Mouse (Mus musculus) intestine, embryonic 15.5 days (tissue): ENCODE data around the gene Mcrip2. TPM values are rescaled to one million over a fixed set of nuclear protein-coding genes. Genes with fewer than 3 reads are reported as not detected.

ENCODE experiments used
- ATAC-seq: fragments of 200-750 bp; cut with Nextera tagmentation; 2 replicates; pipeline ENCODE4 v1.8.0; 2017; ENCODE audit warnings: moderate TSS enrichment, moderate library complexity
- H3K27ac ChIP-seq: fragments of 300-500 bp; sonication (generic); 2 replicates; pipeline ENCODE4 v1.5.1; 2015; ENCODE audit warnings: mild to moderate bottlenecking, inconsistent platforms
- H3K27me3 ChIP-seq: fragments of 300-500 bp; sonication (generic); replicated peaks from 2 replicates; pipeline ENCODE4 v1.6.1; 2015; ENCODE audit warnings: inconsistent platforms
- H3K36me3 ChIP-seq: fragments of 300-500 bp; sonication (generic); 2 replicates; pipeline ENCODE4 v1.6.1; 2015; ENCODE audit warnings: inconsistent platforms
- H3K4me1 ChIP-seq: fragments of 300-500 bp; sonication (generic); replicated peaks from 2 replicates; pipeline ENCODE4 v1.6.1; 2015; ENCODE audit warnings: inconsistent platforms
- H3K4me2 ChIP-seq: fragments of 300-500 bp; sonication (generic); replicated peaks from 2 replicates; pipeline ENCODE4 v1.6.1; 2015; ENCODE audit warnings: mild to moderate bottlenecking, inconsistent platforms
- H3K4me3 ChIP-seq: fragments of 300-500 bp; sonication (generic); replicated peaks from 2 replicates; pipeline ENCODE4 v1.5.1; 2015; ENCODE audit warnings: inconsistent platforms
- H3K9ac ChIP-seq: fragments of 300-500 bp; sonication (generic); 2 replicates; pipeline ENCODE4 v1.6.1; 2015; ENCODE audit warnings: inconsistent platforms
- H3K9me3 ChIP-seq: fragments of 300-500 bp; sonication (generic); 2 replicates; pipeline ENCODE4 v1.6.1; 2016; ENCODE audit warnings: inconsistent platforms
- WGBS: fragments of 180-500 bp; shearing (Covaris S2); methylation state at CpG from one replicate; pipeline ENCODE4 v1.1.7; 2015; 5-methylcytosine and 5-hydroxymethylcytosine counted together
- polyA plus RNA-seq: library from polyadenylated mRNA; unstranded; fragments of >200 nt; fragmentation: Nextera tagmentation; extraction: Ambion mirVana; gene quantifications from 2 replicates; pipeline ENCODE4 v1.2.1, GENCODE M21; 2015

The Mcrip2 gene
- polyA plus RNA-seq, 1 experiment from 2014 or later: 73.0 TPM

- 37% methylated on average over 2 of the region's 2 CpGs for WGBS
- no peaks in the 10 kb centered on the region for H3K27me3 ChIP-seq
- H3K4me1 ChIP-seq: no peaks in the 10 kb centered on the region
- peak; percentile 78 for ATAC-seq
- no peak overlapping the region for H3K27ac ChIP-seq
- H3K4me2 ChIP-seq: no peak overlapping the region
- H3K36me3 ChIP-seq: peaks cover 6% of the 10 kb centered on the region; the same call in 1 of the 2 replicates
- H3K9ac ChIP-seq: no peak overlapping the region
- no peak overlapping the region for H3K4me3 ChIP-seq
- H3K9me3 ChIP-seq: no peaks in the 10 kb centered on the region
These were observed 25.5 kb upstream of the Mcrip2 start for GRCm38 (mm10) chr17:25893975-25894617.

- Histone ChIP-seq H3K9ac (no peak overlapping the region), H3K27me3 (no peaks in the 10 kb centered on the region), H3K4me2 (no peak overlapping the region), H3K36me3 (peaks cover 11% of the 10 kb centered on the region; the same call in 1 of the 2 replicates), H3K4me1 (no peaks in the 10 kb centered on the region), H3K9me3 (no peaks in the 10 kb centered on the region), H3K27ac (no peak overlapping the region), H3K4me3 (no peak overlapping the region)
- ATAC-seq: no peak
- 88% methylated on average over 3 of the region's 3 CpGs for WGBS
These were observed 20.3 kb upstream of the Mcrip2 start for GRCm38 (mm10) chr17:25888837-25889236.

- 67% methylated on average over 10 of the region's 10 CpGs for WGBS
- no peak for ATAC-seq
- H3K27ac ChIP-seq: 0 out of 2 replicates have a peak overlapping the region, but pooled peaks have one; percentile 13
- H3K36me3 ChIP-seq: peaks cover 24% of the 10 kb centered on the region
- H3K4me3 ChIP-seq: no peak overlapping the region
- no peak overlapping the region for H3K4me2 ChIP-seq
- no peaks in the 10 kb centered on the region for H3K9me3 ChIP-seq
- H3K9ac ChIP-seq: no peak overlapping the region
- no peaks in the 10 kb centered on the region for H3K27me3 ChIP-seq
- no peaks in the 10 kb centered on the region for H3K4me1 ChIP-seq
These were observed 18.9 kb upstream of the Mcrip2 start for GRCm38 (mm10) chr17:25887467-25887866.

- ATAC-seq: no peak
- H3K4me1 ChIP-seq: no peaks in the 10 kb centered on the region
- H3K9me3 ChIP-seq: no peaks in the 10 kb centered on the region
- no peak overlapping the region for H3K9ac ChIP-seq
- no peak overlapping the region for H3K27ac ChIP-seq
- H3K27me3 ChIP-seq: no peaks in the 10 kb centered on the region
- H3K4me3 ChIP-seq: no peak overlapping the region
- peaks cover 24% of the 10 kb centered on the region for H3K36me3 ChIP-seq
- no peak overlapping the region for H3K4me2 ChIP-seq
These were observed 18.2 kb upstream of the Mcrip2 start for GRCm38 (mm10) chr17:25886806-25887205.

GRCm38 (mm10) chr17:25885636-25886035, 17.1 kb upstream of the Mcrip2 start:
- WGBS: 67% methylated on average over 4 of the region's 4 CpGs
- H3K36me3 ChIP-seq: peaks cover 24% of the 10 kb centered on the region

GRCm38 (mm10) chr17:25883824-25884223, 15.3 kb upstream of the Mcrip2 start:
- no peak overlapping the region for H3K9ac ChIP-seq
- no peaks in the 10 kb centered on the region for H3K27me3 ChIP-seq
- H3K4me2 ChIP-seq: no peak overlapping the region
- H3K9me3 ChIP-seq: no peaks in the 10 kb centered on the region
- 93% methylated on average over 3 of the region's 3 CpGs for WGBS
- peaks cover 7% of the 10 kb centered on the region; the same call in 1 of the 2 replicates for H3K4me1 ChIP-seq
- no peak overlapping the region for H3K27ac ChIP-seq
- peaks cover 18% of the 10 kb centered on the region for H3K36me3 ChIP-seq
- ATAC-seq: no peak
- no peak overlapping the region for H3K4me3 ChIP-seq

More at GRCm38 (mm10) chr17:25885636-25886035, 17.1 kb upstream of the Mcrip2 start:
- no peak overlapping the region for H3K9ac ChIP-seq
- H3K27ac ChIP-seq: no peak overlapping the region
- H3K27me3 ChIP-seq: no peaks in the 10 kb centered on the region
- no peak overlapping the region for H3K4me3 ChIP-seq
- H3K4me2 ChIP-seq: no peak overlapping the region
- H3K4me1 ChIP-seq: peaks cover 4% of the 10 kb centered on the region; the same call in 1 of the 2 replicates
- H3K9me3 ChIP-seq: no peaks in the 10 kb centered on the region
- ATAC-seq: no peak

- WGBS: 84% methylated on average over 8 of the region's 8 CpGs
These were observed 14.7 kb upstream of the Mcrip2 start for GRCm38 (mm10) chr17:25883268-25883667.

GRCm38 (mm10) chr17:25882306-25882705, 13.7 kb upstream of the Mcrip2 start:
- Histone ChIP-seq H3K4me3 (no peak overlapping the region), H3K27ac (no peak overlapping the region), H3K9me3 (no peaks in the 10 kb centered on the region), H3K4me1 (peaks cover 7% of the 10 kb centered on the region; the same call in 1 of the 2 replicates), H3K27me3 (no peaks in the 10 kb centered on the region), H3K9ac (no peak overlapping the region), H3K4me2 (no peak overlapping the region), H3K36me3 (peaks cover 25% of the 10 kb centered on the region)
- WGBS: 43% methylated on average over 5 of the region's 5 CpGs
- ATAC-seq: no peak

More at GRCm38 (mm10) chr17:25883268-25883667, 14.7 kb upstream of the Mcrip2 start:
- ATAC-seq: no peak
- peaks cover 7% of the 10 kb centered on the region; the same call in 1 of the 2 replicates for H3K4me1 ChIP-seq
- no peaks in the 10 kb centered on the region for H3K9me3 ChIP-seq
- no peak overlapping the region for H3K4me2 ChIP-seq
- no peak overlapping the region for H3K9ac ChIP-seq
- peaks cover 21% of the 10 kb centered on the region for H3K36me3 ChIP-seq
- H3K4me3 ChIP-seq: no peak overlapping the region
- no peaks in the 10 kb centered on the region for H3K27me3 ChIP-seq
- no peak overlapping the region for H3K27ac ChIP-seq

GRCm38 (mm10) chr17:25881691-25882090, 13.1 kb upstream of the Mcrip2 start:
- no peak overlapping the region for H3K4me3 ChIP-seq
- H3K4me2 ChIP-seq: no peak overlapping the region
- H3K9ac ChIP-seq: no peak overlapping the region
- H3K36me3 ChIP-seq: peaks cover 25% of the 10 kb centered on the region
- H3K27ac ChIP-seq: no peak overlapping the region
- H3K4me1 ChIP-seq: peaks cover 11% of the 10 kb centered on the region
- WGBS: 40% methylated on average over 4 of the region's 4 CpGs
- H3K27me3 ChIP-seq: no peaks in the 10 kb centered on the region
- H3K9me3 ChIP-seq: no peaks in the 10 kb centered on the region
- ATAC-seq: no peak

GRCm38 (mm10) chr17:25880913-25881641, 12.5 kb upstream of the Mcrip2 start:
- Histone ChIP-seq H3K9ac (no peak overlapping the region), H3K27ac (no peak overlapping the region), H3K4me2 (no peak overlapping the region), H3K4me1 (peaks cover 17% of the 10 kb centered on the region), H3K27me3 (no peaks in the 10 kb centered on the region), H3K4me3 (no peak overlapping the region), H3K9me3 (no peaks in the 10 kb centered on the region), H3K36me3 (peaks cover 25% of the 10 kb centered on the region)
- ATAC-seq: no peak
- WGBS: 17% methylated on average over 5 of the region's 5 CpGs

- WGBS: 38% methylated on average over 5 of the region's 5 CpGs
- H3K9ac ChIP-seq: no peak within 1 kb of the TSS
- ATAC-seq: no peak
These were observed 11.8 kb upstream of the Mcrip2 start, which contains the start of gene Wfikkn1 for GRCm38 (mm10) chr17:25880196-25880910. Gene Wfikkn1 (minus strand): TSS chr17:25880858.

GRCm38 (mm10) chr17:25879750-25880149, 11.2 kb upstream of the Mcrip2 start:
- peaks cover 21% of the 10 kb centered on the region for H3K4me1 ChIP-seq
- no peak overlapping the region for H3K9ac ChIP-seq
- WGBS: 76% methylated on average over 8 of the region's 8 CpGs
- H3K4me2 ChIP-seq: no peak overlapping the region
- H3K27ac ChIP-seq: no peak overlapping the region
- ATAC-seq: no peak
- no peak overlapping the region for H3K4me3 ChIP-seq
- peaks cover 25% of the 10 kb centered on the region for H3K36me3 ChIP-seq
- no peaks in the 10 kb centered on the region for H3K9me3 ChIP-seq
- no peaks in the 10 kb centered on the region for H3K27me3 ChIP-seq

More at GRCm38 (mm10) chr17:25880196-25880910, 11.8 kb upstream of the Mcrip2 start, which contains the start of gene Wfikkn1:
- Histone ChIP-seq H3K4me1 (peaks cover 21% of the 10 kb centered on the region), H3K4me3 (no peak within 1 kb of the TSS), H3K4me2 (no peak within 1 kb of the TSS), H3K36me3 (peaks cover 25% of the 10 kb centered on the region), H3K27ac (no peak within 1 kb of the TSS), H3K9me3 (no peaks in the 10 kb centered on the region), H3K27me3 (no peaks in the 10 kb centered on the region)
